Mouse (Mus musculus) telencephalon, adult 2 months (tissue): ENCODE results near the gene Gm49486.

ENCODE experiments used
- DNase-seq: peaks from one replicate; pipeline ENCODE4 v3.0.0-alpha.2; 2011; ENCODE audit warnings: low read depth, low spot score

The Gm49486 gene

GRCm38 (mm10) chr15:79270317-79271123, 41.3 kb downstream of the Gm49486 start:
- no peak for DNase-seq

DNA sequence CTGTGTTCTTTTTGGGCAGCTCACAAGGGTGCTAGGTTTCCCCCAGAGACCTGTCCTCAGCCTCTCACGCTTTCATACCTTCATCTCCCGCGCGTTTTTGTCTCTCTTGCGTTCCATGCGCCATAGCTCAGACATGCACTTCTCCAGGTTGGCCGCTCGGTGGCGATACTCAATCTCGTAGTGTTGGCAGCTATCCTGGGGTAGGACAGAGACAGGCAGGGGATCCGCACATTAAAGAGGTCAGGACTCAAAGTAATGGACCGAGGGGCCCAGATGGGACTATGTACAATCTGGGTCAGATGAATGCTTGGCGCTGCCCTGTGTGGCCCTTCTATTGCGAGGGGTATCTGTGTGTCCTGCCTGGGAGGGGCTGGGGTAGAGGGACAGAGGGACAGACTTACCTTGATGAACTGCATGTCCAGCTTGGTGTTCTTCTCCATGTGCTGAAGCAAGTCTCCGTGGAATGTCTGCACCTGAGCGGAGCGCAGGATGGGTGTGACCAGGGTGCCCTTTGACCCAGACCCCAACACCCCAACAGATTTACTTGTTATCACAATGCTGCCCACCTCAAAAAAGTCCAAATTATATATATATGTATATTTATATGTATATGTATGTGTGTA, 42.0 kb downstream of the Gm49486 start:
- no peak for DNase-seq

DNA sequence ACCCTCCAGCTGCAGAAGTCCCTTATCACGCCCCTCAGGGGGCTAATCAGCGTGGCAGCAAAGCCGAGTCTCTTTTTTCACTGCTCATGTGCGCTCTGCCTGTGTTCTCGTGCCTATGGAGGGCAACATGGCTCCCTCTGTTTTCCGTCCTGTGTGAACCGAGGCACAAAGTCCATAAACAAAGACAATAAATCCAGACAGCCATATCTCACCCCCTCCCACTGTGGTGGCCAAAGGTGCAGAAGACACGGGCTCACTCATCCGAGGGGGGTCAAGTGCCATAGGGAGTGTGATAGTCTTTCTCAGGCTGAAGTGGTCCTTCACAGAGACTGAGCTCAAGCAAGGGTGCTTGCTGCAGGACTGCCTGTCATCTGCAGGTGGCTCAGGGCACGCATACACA, 43.8 kb downstream of the Gm49486 start:
- DNase-seq: no peak

GRCm38 (mm10) chr15:79277728-79278127, 48.5 kb downstream of the Gm49486 start:
- no peak for DNase-seq

GRCm38 (mm10) chr15:79280209-79280608, 51.0 kb downstream of the Gm49486 start:
- DNase-seq: no peak

DNA sequence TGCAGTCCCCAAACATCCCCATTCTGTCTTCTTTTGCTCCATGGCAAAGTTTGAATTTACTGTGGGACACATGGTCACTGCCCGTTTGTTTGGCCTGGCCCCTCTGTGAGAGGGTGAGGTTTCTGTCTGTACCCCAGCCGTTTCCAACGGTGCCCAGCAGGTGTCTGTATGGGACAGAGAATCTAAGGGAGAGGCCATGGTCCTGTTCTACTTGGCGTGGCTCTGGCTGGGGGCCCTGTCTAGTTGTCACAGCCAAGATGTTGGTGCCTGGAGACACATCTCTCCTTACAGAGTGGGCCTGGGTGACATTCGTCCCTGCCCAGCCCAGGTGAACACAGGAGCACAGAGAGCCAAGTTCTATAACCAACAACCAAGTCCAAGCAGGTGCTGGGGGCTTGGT, 51.7 kb downstream of the Gm49486 start:
- no peak for DNase-seq

DNA sequence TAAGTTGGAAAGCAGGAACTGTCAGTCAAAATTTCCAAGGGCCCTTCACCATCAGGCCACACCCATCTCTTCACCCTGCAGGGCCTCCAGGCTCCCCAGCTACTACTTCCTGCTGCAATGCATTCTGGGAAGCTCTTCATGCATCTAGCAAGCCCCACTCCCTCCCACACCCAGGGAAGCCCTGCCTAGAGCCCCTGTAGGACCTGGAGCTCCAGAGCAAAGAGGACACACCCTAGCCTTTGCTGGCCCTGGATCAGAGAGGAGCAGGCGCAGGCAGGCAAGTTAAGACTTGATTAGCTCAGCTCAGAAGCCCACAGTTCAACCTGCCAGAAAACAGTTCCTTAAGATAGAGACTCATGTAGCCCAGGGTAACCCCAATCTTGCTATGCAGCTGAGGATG, 52.2 kb downstream of the Gm49486 start:
- no peak for DNase-seq

DNA sequence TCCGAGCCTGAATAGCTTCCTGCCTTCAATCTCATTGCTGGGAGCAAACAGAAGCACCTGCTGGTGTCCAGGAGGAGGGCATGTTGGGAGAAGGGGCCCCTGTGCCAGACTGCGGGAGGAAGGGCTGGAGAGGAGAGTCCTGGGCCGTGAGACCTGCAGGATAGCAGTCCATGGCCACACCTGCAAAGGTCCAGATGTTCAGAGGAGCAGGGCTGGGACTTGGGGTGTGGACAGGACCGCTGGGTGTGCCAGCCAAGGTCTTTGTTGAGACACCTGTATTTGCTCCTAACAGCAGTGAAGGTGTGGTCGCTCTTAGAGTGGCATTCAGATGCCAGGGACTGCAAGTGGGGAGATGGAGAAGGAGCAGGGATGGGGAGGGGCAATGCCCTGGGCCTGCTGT, 53.2 kb downstream of the Gm49486 start:
- DNase-seq: no peak

DNA sequence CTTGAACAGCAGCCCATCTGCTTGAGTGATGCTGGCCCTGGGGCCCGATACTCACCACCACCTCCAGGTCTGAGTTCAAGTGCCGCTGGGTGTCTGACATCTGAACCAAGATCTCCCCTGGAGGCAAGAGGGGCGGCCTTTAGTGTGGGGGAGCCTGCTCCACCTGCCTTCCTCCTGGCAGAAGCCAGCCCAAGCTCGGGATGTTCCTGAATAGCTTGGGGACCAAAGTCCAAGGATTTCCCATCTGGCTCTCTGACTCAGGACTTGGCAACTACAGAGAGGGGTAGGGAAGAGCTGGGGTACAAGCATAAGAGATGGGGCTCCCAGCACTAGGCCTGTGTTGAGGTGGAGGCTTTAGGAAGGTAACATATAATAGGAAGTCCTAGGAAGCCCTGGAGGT, 54.2 kb downstream of the Gm49486 start:
- no peak for DNase-seq

DNA sequence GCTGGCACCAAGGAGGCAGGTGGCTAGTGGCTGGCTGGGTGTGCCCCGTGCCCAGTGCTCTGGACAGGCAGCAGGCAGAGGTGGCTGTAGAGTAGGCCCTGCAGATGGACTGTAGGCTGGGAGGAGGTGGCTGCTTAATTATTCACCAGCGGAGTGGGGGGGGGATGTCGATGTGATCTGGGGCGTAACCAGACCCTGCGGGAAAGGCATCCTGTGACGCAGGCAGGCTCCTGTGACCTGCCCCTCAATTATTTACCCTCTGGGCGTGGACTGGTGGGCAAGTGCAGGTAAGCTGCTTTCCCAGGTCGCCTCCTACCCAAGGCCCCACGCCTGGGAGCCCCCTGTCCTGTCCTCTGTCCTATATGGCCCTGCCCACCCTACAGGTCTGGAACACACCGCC, 56.2 kb downstream of the Gm49486 start, which contains the start of gene Baiap2l2:
TSS of gene Baiap2l2 (minus strand) at position 139 of the 400 bp plus-strand sequence.
- no peak for DNase-seq

DNA sequence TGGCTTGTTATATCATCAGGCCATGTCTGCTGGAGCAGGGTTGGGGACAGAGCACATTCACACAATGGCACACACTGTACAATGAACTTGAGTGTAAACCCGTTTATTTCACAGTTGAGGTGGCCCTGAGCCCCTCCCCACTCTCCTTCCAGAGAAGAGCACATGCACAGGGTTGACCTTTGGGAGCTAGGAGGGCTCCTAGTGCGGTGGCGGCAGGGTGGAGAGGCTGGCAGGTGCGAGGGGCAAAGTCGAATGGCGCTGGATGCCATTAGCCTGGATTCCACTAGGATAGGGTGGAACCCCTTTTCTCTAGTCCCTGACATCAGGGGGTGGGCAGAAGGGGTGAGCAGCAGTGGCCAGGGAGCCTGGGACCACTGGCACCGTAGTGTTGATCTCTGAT, 57.0 kb downstream of the Gm49486 start:
- no peak for DNase-seq

DNA sequence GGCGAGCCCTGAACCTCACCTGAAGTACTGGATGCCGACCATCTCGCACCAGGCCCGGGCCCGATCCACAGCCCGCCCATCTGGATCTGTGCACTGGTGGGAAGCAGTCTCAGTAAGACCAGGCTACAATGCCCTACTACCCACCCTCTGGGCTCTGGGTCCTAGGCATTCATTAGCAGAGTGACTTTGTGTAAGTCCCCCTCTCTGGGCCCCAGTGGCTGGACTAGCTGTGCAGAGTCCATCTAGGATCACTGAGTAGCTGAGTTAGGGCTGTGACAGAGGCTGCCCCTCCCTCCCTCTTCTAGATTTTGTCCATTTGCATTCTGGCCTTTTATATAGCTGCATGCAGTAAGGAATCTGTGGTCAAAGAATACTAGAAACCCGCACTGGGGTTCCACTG, 57.9 kb downstream of the Gm49486 start:
- no peak for DNase-seq

- DNase-seq: no peak
Measured at GRCm38 (mm10) chr15:79288387-79288786, 59.2 kb downstream of the Gm49486 start.

DNA sequence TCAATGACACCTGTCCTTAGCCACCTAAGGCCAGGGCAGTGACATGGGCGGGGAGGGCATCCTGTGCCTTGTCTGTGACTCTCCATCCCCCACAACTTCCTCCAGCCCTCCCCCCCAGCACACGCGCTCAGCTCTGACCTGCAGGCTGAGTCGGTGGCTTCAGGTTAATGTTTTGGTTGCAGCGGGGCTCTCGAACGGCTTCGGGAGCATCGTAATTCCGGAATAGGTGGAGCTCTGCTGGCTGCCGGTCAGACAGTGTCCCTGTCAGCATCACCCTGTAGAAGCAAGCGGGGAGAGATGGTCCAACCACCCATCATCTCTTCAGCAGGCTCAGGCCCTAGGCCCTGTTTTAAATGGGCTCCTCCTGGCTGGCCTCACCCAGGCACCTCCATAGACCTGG, 60.2 kb downstream of the Gm49486 start:
- no peak for DNase-seq

DNA sequence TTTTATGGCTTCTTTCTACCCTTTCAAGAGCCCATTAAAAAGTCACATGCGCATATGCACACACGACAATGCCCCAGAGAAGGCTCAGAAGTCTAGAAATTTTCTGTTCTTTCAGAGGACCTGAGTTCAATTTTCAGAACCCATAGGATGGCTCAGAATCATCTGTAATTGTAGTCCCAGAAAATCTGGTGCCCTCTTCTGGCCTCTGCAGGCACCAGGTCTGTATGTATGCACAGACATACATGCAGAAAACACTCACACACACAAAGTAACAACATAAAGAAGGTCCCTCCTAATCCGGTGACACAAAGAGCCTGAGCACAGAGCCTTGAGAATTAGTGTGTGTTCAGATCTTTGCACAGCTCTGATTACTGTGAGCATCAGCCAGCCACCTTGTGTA, 61.1 kb downstream of the Gm49486 start:
- DNase-seq: no peak

DNA sequence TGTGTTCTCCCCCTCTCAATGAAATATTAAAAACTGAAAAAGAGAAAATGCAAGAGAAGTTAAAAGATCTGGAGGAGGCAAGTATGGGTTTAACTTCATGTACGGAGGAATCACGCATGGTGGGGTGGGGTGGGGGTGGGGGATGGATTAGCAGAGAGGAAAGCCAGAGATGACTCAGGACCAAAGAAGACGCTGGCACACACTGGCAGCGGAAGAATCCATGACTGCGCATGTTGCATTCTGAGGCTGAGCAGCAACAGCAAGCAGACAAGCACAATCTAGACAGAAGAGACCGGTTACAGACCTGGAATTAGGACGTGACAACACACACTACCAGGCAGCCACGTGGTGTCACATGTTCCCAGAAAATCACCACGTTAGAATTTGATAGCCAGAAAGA, 63.6 kb downstream of the Gm49486 start:
- DNase-seq: no peak

DNA sequence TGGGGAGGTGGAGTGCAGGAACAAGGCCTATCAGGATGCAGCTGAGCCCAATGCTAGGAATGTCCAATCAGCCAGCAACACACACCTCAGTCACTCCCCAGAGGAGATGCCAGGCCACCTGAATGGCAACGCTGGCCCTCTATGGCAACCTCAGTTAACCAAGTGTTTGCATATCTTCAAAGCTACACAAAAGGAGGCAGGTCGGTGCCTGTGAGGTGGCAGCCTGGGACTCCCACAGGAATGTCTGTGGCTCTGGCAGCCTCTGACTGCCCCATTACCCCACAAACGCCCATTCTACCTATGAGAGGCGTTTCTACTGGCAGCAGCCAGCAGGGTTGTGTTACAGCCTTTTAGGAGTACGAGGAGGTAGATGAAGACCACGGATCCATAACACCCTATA, 69.4 kb downstream of the Gm49486 start:
- no peak for DNase-seq

DNA sequence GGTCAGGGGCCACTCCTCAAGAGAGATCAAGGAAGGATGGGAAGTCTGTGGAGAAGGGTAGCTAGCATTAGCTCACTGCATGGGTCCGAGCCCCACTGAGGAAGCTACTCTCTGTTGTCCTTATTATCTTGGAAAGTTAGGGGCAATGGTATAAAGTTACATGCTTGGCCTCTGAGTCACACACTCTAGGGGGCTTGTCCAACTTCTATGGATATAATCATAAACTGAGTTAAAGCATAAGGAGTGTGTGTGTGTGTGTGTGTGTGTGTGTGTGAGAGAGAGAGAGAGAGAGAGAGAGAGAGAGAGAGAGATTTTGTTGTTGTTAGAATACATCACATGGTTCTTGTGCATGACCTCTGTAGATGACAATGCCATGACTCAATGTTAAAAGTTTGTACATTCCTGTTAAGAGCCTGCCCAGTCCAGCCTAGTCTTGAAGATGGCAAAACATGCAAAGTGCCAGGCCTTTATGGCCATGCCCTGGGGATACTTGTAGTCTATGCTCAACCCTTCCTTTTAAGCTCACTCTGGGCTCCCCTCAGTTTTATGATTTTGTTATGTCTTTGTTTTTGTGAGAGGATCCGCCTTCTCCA, 70.5 kb downstream of the Gm49486 start:
- DNase-seq: no peak

- no peak for DNase-seq
Measured at GRCm38 (mm10) chr15:79303725-79304124, 74.5 kb downstream of the Gm49486 start.

DNA sequence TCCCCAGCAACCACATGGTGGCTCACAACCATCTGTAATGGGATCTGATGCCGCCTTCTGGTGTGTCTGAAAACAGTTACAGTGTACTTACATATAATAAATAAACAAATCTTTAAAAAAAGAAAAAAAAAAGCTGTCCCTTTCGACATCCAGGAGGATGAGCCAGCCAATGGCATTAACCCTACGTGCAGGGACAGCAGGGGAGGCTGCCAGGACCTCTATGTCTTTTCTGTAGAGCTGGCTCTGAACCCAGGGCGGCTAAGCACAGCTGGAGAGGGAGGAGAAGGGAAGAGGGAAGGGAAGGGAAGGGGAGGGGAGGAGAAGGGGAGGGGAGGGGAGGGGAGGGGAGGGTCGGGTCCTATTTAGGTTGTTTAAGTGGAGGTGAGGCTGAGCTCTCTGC, 75.6 kb downstream of the Gm49486 start:
- no peak for DNase-seq

GRCm38 (mm10) chr15:79306043-79306637, 76.9 kb downstream of the Gm49486 start:
- DNase-seq: no peak
